Mouse (Mus musculus) lung, adult 2 months (tissue): ENCODE measurements around the gene Cog5.

Experiments
- CTCF ChIP-seq: fragments of 200-500 bp; IDR thresholded peaks from 2 replicates; pipeline ENCODE4 v1.5.1; 2011; ENCODE audit warnings: mild to moderate bottlenecking, low read length, control low read depth; ENCODE audit not compliant: insufficient read depth
- POLR2A ChIP-seq: fragments of 200-500 bp; IDR thresholded peaks from 2 replicates; pipeline ENCODE4 v1.6.1; 2011; ENCODE audit warnings: low read depth, mild to moderate bottlenecking, control low read depth, low read length, borderline replicate concordance; ENCODE audit errors: extremely low read depth

DNA sequence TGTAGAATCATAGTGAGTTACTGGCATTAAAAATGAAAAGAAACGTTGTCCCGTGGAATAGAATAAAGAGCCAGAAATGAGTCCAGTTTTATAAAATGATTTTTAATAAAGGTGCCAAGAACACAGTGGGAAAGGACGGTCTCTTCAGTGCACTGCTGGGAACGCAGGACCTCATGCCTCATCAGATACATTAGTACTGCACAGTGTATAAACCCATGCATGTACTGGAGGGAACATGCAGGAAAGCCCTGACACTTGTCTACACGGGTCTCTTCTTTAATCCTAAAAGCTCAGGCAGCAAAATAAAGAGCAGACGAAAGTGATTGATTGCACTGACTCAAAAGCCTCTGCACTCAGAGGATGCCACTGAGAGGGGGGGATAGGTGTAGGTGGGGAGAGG is 236.0 kb downstream of the Cog5 start:
- TF ChIP-seq CTCF: no peak
- TF ChIP-seq POLR2A: no peak
